Comparison of ENCODE assay signal across 8 mouse cellular contexts in genomic region chr8:105170041-105170380, GRCm38 (mm10). TPM values are rescaled to one million over a fixed set of nuclear protein-coding genes. Genes with fewer than 3 reads are reported as not detected.
DNase-seq lines count a peak whose midpoint lies in the region; ATAC-seq and TF ChIP-seq lines count a peak whose summit lies in the region.

No protein-coding gene starts in this region.

- no peaks in the 10 kb centered on the region for H3K27me3 ChIP-seq in kidney, embryonic 16.5 days (ENCODE audit: insufficient read depth, low read length)
- peaks cover 9% of the 10 kb centered on the region; the same call in 1 of the 2 replicates for H3K27me3 ChIP-seq in embryonic facial prominence, embryonic 10.5 days (replicated peaks; ENCODE audit: low read depth, poor library complexity, severe bottlenecking)
- no peaks in the 10 kb centered on the region for H3K27me3 ChIP-seq in intestine, embryonic 15.5 days (replicated peaks)
- no peaks in the 10 kb centered on the region for H3K27me3 ChIP-seq in midbrain, postnatal 0 days (ENCODE audit: insufficient read depth, low read length)

- 1% methylated on average over 5 of the region's 5 CpGs for WGBS in kidney, embryonic 16.5 days
- WGBS in embryonic facial prominence, embryonic 10.5 days: 3% methylated on average over 5 of the region's 5 CpGs
- whole genome bisulfite sequencing in intestine, embryonic 15.5 days: 1% methylated on average over 5 of the region's 5 CpGs
- 3% methylated on average over 5 of the region's 5 CpGs for whole genome bisulfite sequencing in midbrain, postnatal 0 days

- peak overlapping the region; percentile 71 for H3K9ac ChIP-seq in kidney, embryonic 16.5 days (replicated peaks; ENCODE audit: low read length)
- H3K9ac ChIP-seq in intestine, embryonic 15.5 days: peak overlapping the region; percentile 95
- no peak overlapping the region for H3K9ac ChIP-seq in midbrain, postnatal 0 days (replicated peaks; ENCODE audit: low read length, poor library complexity, severe bottlenecking)

- H3K9me3 ChIP-seq in kidney, embryonic 16.5 days (ENCODE audit: low read length): no peaks in the 10 kb centered on the region
- no peaks in the 10 kb centered on the region for H3K9me3 ChIP-seq in embryonic facial prominence, embryonic 10.5 days
- H3K9me3 ChIP-seq in intestine, embryonic 15.5 days: no peaks in the 10 kb centered on the region
- no peaks in the 10 kb centered on the region for H3K9me3 ChIP-seq in midbrain, postnatal 0 days (ENCODE audit: low read length)

- no peak for TF ChIP-seq CTCF in midbrain, postnatal 0 days (IDR thresholded peaks at IDR 0.05)

- ATAC-seq in kidney, embryonic 16.5 days (ENCODE audit: low FRiP score, low TSS enrichment): peak; percentile 33
- peak; percentile 34 for ATAC-seq in intestine, embryonic 15.5 days
- no peak; the same call in 1 of the 2 replicates for ATAC-seq in midbrain, postnatal 0 days (ENCODE audit: low FRiP score)

- H3K4me1 ChIP-seq in kidney, embryonic 16.5 days (ENCODE audit: insufficient read depth, low read length): peaks cover 15% of the 10 kb centered on the region
- H3K4me1 ChIP-seq in embryonic facial prominence, embryonic 10.5 days: peaks cover 45% of the 10 kb centered on the region
- peaks cover 2% of the 10 kb centered on the region; the same call in 1 of the 2 replicates for H3K4me1 ChIP-seq in intestine, embryonic 15.5 days (replicated peaks)
- H3K4me1 ChIP-seq in midbrain, postnatal 0 days (ENCODE audit: insufficient read depth, low read length): 0 out of 2 replicates have a peak, but pooled peaks cover 3% of the 10 kb centered on the region

- H3K4me2 ChIP-seq in kidney, embryonic 16.5 days (replicated peaks; ENCODE audit: low read depth, low read length): peak overlapping the region; percentile 54
- peak overlapping the region; percentile 64 for H3K4me2 ChIP-seq in intestine, embryonic 15.5 days (replicated peaks)
- peak overlapping the region; percentile 55 for H3K4me2 ChIP-seq in midbrain, postnatal 0 days (ENCODE audit: low read depth, low read length, poor library complexity, severe bottlenecking)

- no peak for DNase-seq in kidney, postnatal 36 days
- DNase-seq in embryonic facial prominence, embryonic 10.5 days (ENCODE audit: low spot score): no peak
- DNase-seq in midbrain, postnatal 0 days (ENCODE audit: low spot score): no peak
- DNase-seq in cerebellum, postnatal 14 days: no peak
- DNase-seq in urinary bladder, postnatal 4 days (ENCODE audit: low spot score in 2 of 2): no peak
- DNase-seq in adrenal gland, postnatal 4 days (ENCODE audit: low spot score in 2 of 2): no peak

- H3K36me3 ChIP-seq in kidney, embryonic 16.5 days (ENCODE audit: insufficient read depth, low read length): no peaks in the 10 kb centered on the region
- H3K36me3 ChIP-seq in embryonic facial prominence, embryonic 10.5 days (replicated peaks): peaks cover 20% of the 10 kb centered on the region
- H3K36me3 ChIP-seq in intestine, embryonic 15.5 days: no peaks in the 10 kb centered on the region
- no peaks in the 10 kb centered on the region for H3K36me3 ChIP-seq in midbrain, postnatal 0 days (ENCODE audit: insufficient read depth, low read length)

- H3K4me3 ChIP-seq in kidney, embryonic 16.5 days (ENCODE audit: low read length): peak overlapping the region; percentile 96
- peak overlapping the region; percentile 96 for H3K4me3 ChIP-seq in embryonic facial prominence, embryonic 10.5 days
- peak overlapping the region; percentile 89 for H3K4me3 ChIP-seq in intestine, embryonic 15.5 days (replicated peaks)
- peak overlapping the region; percentile 78 for H3K4me3 ChIP-seq in midbrain, postnatal 0 days (ENCODE audit: low read depth, low read length)

- peak overlapping the region; percentile 99 for H3K27ac ChIP-seq in kidney, embryonic 16.5 days (ENCODE audit: low read length)
- H3K27ac ChIP-seq in embryonic facial prominence, embryonic 10.5 days (replicated peaks): peak overlapping the region; percentile 99
- H3K27ac ChIP-seq in intestine, embryonic 15.5 days: peak overlapping the region; percentile 99
- H3K27ac ChIP-seq in midbrain, postnatal 0 days (ENCODE audit: low read depth, low read length): peak overlapping the region; percentile 83; the same call in 1 of the 2 replicates

RNA-seq across cellular contexts. Expression of gene Cbfb, which starts 0.5 kb away (rescaled TPM):
- polyA plus RNA-seq in kidney, embryonic 16.5 days (2015; fragmentation: Nextera tagmentation; extraction: Ambion mirVana): 59.9 and 63.5 TPM in 2 replicates
- 67.5 and 73.2 TPM in 2 replicates for polyA plus RNA-seq in embryonic facial prominence, embryonic 10.5 days (2016; fragmentation: Nextera tagmentation; extraction: Ambion mirVana)
- 38.8 and 47.1 TPM in 2 replicates for polyA plus RNA-seq in intestine, embryonic 15.5 days (2015; fragmentation: Nextera tagmentation; extraction: Ambion mirVana)
- 43.9 and 46.1 TPM in 2 replicates for total RNA-seq in midbrain, postnatal 0 days (2014; rRNA removed)
- polyA plus RNA-seq in midbrain, postnatal 0 days (2015; fragmentation: Nextera tagmentation; extraction: Ambion mirVana): 16.2 and 17.5 TPM in 2 replicates
- 10 to 100 TPM; 66.4 to 70.2 TPM for total RNA-seq in adrenal gland, postnatal 4 days (2021)

RNA-seq across cellular contexts. Expression of gene Ces4a, which starts 38.4 kb away (rescaled TPM):
- polyA plus RNA-seq in kidney, embryonic 16.5 days (2015; fragmentation: Nextera tagmentation; extraction: Ambion mirVana): not detected in 2 replicates
- polyA plus RNA-seq in embryonic facial prominence, embryonic 10.5 days (2016; fragmentation: Nextera tagmentation; extraction: Ambion mirVana): not detected in 2 replicates
- polyA plus RNA-seq in intestine, embryonic 15.5 days (2015; fragmentation: Nextera tagmentation; extraction: Ambion mirVana): not detected in 2 replicates
- total RNA-seq in midbrain, postnatal 0 days (2014; rRNA removed): not detected in 2 replicates
- 0.06 TPM in 1 of 2 replicates, not detected in the other for polyA plus RNA-seq in midbrain, postnatal 0 days (2015; fragmentation: Nextera tagmentation; extraction: Ambion mirVana)
- total RNA-seq in adrenal gland, postnatal 4 days (2021): not detected

RNA-seq across cellular contexts. Expression of gene D230025D16Rik, which starts 54.9 kb away (rescaled TPM):
- polyA plus RNA-seq in kidney, embryonic 16.5 days (2015; fragmentation: Nextera tagmentation; extraction: Ambion mirVana): 26.9 and 27.6 TPM in 2 replicates
- polyA plus RNA-seq in embryonic facial prominence, embryonic 10.5 days (2016; fragmentation: Nextera tagmentation; extraction: Ambion mirVana): 25.9 and 27.1 TPM in 2 replicates
- polyA plus RNA-seq in intestine, embryonic 15.5 days (2015; fragmentation: Nextera tagmentation; extraction: Ambion mirVana): 20.6 and 21.8 TPM in 2 replicates
- 33.6 and 36.7 TPM in 2 replicates for total RNA-seq in midbrain, postnatal 0 days (2014; rRNA removed)
- polyA plus RNA-seq in midbrain, postnatal 0 days (2015; fragmentation: Nextera tagmentation; extraction: Ambion mirVana): 24.6 and 28.3 TPM in 2 replicates
- 10 to 100 TPM; 33.3 to 38.1 TPM for total RNA-seq in adrenal gland, postnatal 4 days (2021)
